Mouse (Mus musculus): ENCODE results near the gene Vps37b. TPM values are rescaled to one million over a fixed set of nuclear protein-coding genes. Genes with fewer than 3 reads are reported as not detected.

The Vps37b gene
- polyA plus RNA-seq (2014; fragmentation: Nextera tagmentation; extraction: Ambion mirVana), result 20.2 and 27.6 TPM in 2 replicates

DNA sequence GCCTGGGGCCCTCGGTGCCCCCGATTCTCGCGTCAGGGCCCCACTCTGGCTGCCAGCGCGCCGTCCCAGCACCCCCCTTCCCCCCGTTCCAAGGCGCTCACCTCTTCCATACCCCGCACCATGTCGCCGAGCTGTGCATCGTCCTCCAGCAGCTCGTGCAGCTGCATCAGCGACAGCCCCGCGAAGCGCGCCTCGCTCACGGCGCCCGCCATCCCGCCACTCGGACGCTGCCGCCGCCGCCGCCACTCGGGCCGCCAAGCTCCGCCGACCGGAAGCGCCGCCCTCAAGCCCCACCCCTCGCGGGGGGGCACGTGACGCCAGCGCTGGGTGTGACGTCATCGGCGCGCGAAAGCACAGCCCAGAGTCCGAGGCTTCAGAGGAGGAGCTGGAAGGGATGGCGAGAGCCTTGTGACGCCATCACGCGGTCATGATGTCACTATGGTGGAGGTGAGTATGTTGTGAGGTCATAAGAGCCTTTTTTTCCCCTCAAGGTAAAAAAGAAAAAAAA lies at the start of gene Vps37b:
Gene Vps37b, minus strand, starts transcription at position 270 of the 508 bp plus-strand sequence.
- Histone ChIP-seq H3K27ac (ENCODE audit: low read depth, low read length) (peak within 1 kb of the TSS; percentile 90), H3K4me3 (ENCODE audit: low read length) (peak within 1 kb of the TSS; percentile 85), H3K9ac (ENCODE audit: low read depth, low read length) (peak within 1 kb of the TSS; percentile 84), H3K9me3 (ENCODE audit: control insufficient read depth, low read length) (no peaks in the 10 kb centered on the region), H3K27me3 (ENCODE audit: control insufficient read depth, insufficient read depth, low read length) (no peaks in the 10 kb centered on the region), H3K4me1 (ENCODE audit: control insufficient read depth, insufficient read depth, low read length) (peaks cover 28% of the 10 kb centered on the region), H3K36me3 (ENCODE audit: control insufficient read depth, insufficient read depth, low read length) (no peaks in the 10 kb centered on the region), H3K4me2 (replicated peaks; ENCODE audit: low read depth, low read length) (peak within 1 kb of the TSS; percentile 71)
- peak; percentile 82 for ATAC-seq (ENCODE audit: low FRiP score, low TSS enrichment)
- under 1% methylated on average over 52 of the region's 52 CpGs for WGBS

- Histone ChIP-seq H3K27ac (ENCODE audit: low read depth, low read length) (no peak overlapping the region), H3K9ac (ENCODE audit: low read depth, low read length) (no peak overlapping the region), H3K4me2 (replicated peaks; ENCODE audit: low read depth, low read length) (no peak overlapping the region), H3K27me3 (ENCODE audit: control insufficient read depth, insufficient read depth, low read length) (no peaks in the 10 kb centered on the region), H3K4me1 (ENCODE audit: control insufficient read depth, insufficient read depth, low read length) (peaks cover 17% of the 10 kb centered on the region; the same call in 1 of the 2 replicates), H3K36me3 (ENCODE audit: control insufficient read depth, insufficient read depth, low read length) (no peaks in the 10 kb centered on the region), H3K4me3 (ENCODE audit: low read length) (no peak overlapping the region), H3K9me3 (ENCODE audit: control insufficient read depth, low read length) (no peaks in the 10 kb centered on the region)
- 88% methylated on average over 17 of the region's 17 CpGs for WGBS
- no peak for ATAC-seq (ENCODE audit: low FRiP score, low TSS enrichment)
These were observed 47.8 kb upstream of the Vps37b start for GRCm38 (mm10) chr5:124079880-124080279.

DNA sequence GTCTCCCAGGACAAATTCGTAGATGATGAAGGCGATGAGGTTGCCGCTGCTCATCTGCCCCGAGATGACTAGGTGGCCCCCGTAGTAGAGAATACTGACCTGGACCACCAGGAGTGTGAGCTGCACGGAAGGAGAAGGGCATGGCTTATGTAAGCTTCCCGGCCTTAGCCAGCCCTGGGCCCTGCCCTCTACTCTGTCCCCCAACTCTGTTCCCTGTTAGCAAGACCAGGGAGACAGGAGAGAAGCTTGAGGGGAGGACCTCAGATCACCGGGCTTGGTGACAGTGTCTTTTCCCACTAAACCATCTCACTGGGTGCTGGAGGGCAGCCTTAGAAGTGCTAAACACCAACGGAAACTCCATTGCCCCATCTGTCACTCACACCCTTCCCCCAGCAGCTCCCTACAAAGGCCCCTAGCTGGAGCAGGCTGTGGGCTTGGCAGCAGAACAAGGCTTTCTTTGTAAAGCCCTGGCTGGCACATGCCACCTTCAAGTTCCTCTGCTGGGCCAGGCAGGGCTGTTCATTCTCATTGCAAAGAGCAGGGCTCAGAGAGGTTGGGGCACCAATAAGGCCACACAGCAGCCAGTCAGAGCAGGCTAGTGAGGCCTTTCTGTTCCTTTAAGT lies 46.8 kb upstream of the Vps37b start:
- Histone ChIP-seq H3K27me3 (ENCODE audit: control insufficient read depth, insufficient read depth, low read length) (no peaks in the 10 kb centered on the region), H3K9ac (ENCODE audit: low read depth, low read length) (no peak overlapping the region), H3K9me3 (ENCODE audit: control insufficient read depth, low read length) (no peaks in the 10 kb centered on the region), H3K27ac (ENCODE audit: low read depth, low read length) (no peak overlapping the region), H3K4me2 (replicated peaks; ENCODE audit: low read depth, low read length) (no peak overlapping the region), H3K36me3 (ENCODE audit: control insufficient read depth, insufficient read depth, low read length) (no peaks in the 10 kb centered on the region), H3K4me3 (ENCODE audit: low read length) (no peak overlapping the region), H3K4me1 (ENCODE audit: control insufficient read depth, insufficient read depth, low read length) (peaks cover 23% of the 10 kb centered on the region; the same call in 1 of the 2 replicates)
- ATAC-seq (ENCODE audit: low FRiP score, low TSS enrichment), result no peak
- WGBS, result 59% methylated on average over 9 of the region's 9 CpGs

DNA sequence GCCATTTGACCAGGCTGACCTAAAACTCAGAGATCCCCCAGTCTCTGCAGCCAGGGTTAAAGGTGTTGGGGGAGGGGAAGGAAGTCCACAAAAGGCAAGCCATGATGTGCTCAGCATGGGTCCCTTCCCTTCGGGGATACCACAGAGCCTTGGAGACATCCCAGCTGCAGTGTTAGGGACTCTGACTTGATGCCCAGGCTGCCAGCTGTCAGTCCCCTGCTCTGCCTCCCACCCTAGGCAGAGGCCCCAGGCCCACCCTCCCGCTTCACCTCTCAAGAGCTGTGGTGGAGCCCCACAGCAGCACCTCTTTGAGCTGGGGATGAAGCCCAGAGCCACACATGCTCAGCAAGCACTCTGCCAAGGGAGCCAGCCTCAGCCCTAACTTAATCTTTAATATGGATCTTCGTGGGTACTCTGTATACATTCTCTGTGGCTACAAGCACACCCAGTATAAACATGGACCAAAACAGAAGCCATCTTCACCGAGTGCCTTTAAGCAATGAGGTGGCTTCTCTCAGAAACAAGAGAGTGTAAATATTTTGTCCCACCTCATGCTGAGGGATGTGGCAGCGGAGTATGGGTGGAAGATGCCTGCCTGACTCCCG lies 45.9 kb upstream of the Vps37b start:
- no peaks in the 10 kb centered on the region for H3K9me3 ChIP-seq (ENCODE audit: control insufficient read depth, low read length)
- no peak for ATAC-seq (ENCODE audit: low FRiP score, low TSS enrichment)
- peaks cover 29% of the 10 kb centered on the region; the same call in 1 of the 2 replicates for H3K4me1 ChIP-seq (ENCODE audit: control insufficient read depth, insufficient read depth, low read length)
- H3K9ac ChIP-seq (ENCODE audit: low read depth, low read length), result no peak overlapping the region
- H3K27ac ChIP-seq (ENCODE audit: low read depth, low read length), result no peak overlapping the region
- no peak overlapping the region for H3K4me2 ChIP-seq (replicated peaks; ENCODE audit: low read depth, low read length)
- H3K4me3 ChIP-seq (ENCODE audit: low read length), result no peak overlapping the region
- no peaks in the 10 kb centered on the region for H3K36me3 ChIP-seq (ENCODE audit: control insufficient read depth, insufficient read depth, low read length)
- H3K27me3 ChIP-seq (ENCODE audit: control insufficient read depth, insufficient read depth, low read length), result no peaks in the 10 kb centered on the region
- WGBS, result 70% methylated on average over 6 of the region's 6 CpGs

DNA sequence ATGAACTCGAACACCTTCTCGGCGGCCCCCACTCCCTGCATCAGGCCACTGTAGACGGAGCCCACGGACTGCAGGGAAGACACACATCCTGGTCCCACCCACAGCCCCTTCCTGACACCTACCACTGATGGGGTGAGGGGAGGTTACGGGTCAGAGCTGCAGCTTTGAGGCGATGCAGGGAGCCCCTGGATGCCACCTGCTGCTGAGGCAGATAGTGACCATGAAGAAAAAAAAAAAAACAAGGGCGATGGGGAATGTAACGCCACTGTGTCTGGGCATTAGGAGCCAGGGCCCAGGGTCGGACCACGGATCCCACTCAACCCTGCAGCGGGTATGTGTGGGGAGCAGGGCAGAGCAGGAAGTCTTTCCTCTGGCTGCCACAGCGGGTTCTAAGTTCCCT lies 45.2 kb upstream of the Vps37b start:
- WGBS, result 75% methylated on average over 13 of the region's 13 CpGs
- H3K9ac ChIP-seq (ENCODE audit: low read depth, low read length), result no peak overlapping the region
- H3K4me1 ChIP-seq (ENCODE audit: control insufficient read depth, insufficient read depth, low read length), result peaks cover 29% of the 10 kb centered on the region; the same call in 1 of the 2 replicates
- no peak for ATAC-seq (ENCODE audit: low FRiP score, low TSS enrichment)
- H3K4me3 ChIP-seq (ENCODE audit: low read length), result no peak overlapping the region
- H3K36me3 ChIP-seq (ENCODE audit: control insufficient read depth, insufficient read depth, low read length), result no peaks in the 10 kb centered on the region
- H3K4me2 ChIP-seq (replicated peaks; ENCODE audit: low read depth, low read length), result no peak overlapping the region
- no peak overlapping the region for H3K27ac ChIP-seq (ENCODE audit: low read depth, low read length)
- H3K9me3 ChIP-seq (ENCODE audit: control insufficient read depth, low read length), result no peaks in the 10 kb centered on the region
- H3K27me3 ChIP-seq (ENCODE audit: control insufficient read depth, insufficient read depth, low read length), result no peaks in the 10 kb centered on the region

GRCm38 (mm10) chr5:124076559-124076958 lies 44.5 kb upstream of the Vps37b start:
- no peak overlapping the region for H3K9ac ChIP-seq (ENCODE audit: low read depth, low read length)
- no peaks in the 10 kb centered on the region for H3K27me3 ChIP-seq (ENCODE audit: control insufficient read depth, insufficient read depth, low read length)
- H3K36me3 ChIP-seq (ENCODE audit: control insufficient read depth, insufficient read depth, low read length), result no peaks in the 10 kb centered on the region
- H3K4me1 ChIP-seq (ENCODE audit: control insufficient read depth, insufficient read depth, low read length), result peaks cover 29% of the 10 kb centered on the region; the same call in 1 of the 2 replicates
- WGBS, result 44% methylated on average over 9 of the region's 9 CpGs
- no peak overlapping the region for H3K4me3 ChIP-seq (ENCODE audit: low read length)
- H3K4me2 ChIP-seq (replicated peaks; ENCODE audit: low read depth, low read length), result no peak overlapping the region
- ATAC-seq (ENCODE audit: low FRiP score, low TSS enrichment), result no peak
- H3K9me3 ChIP-seq (ENCODE audit: control insufficient read depth, low read length), result no peaks in the 10 kb centered on the region
- no peak overlapping the region for H3K27ac ChIP-seq (ENCODE audit: low read depth, low read length)

GRCm38 (mm10) chr5:124075716-124076115 lies 43.6 kb upstream of the Vps37b start:
- H3K27me3 ChIP-seq (ENCODE audit: control insufficient read depth, insufficient read depth, low read length), result no peaks in the 10 kb centered on the region
- no peak overlapping the region for H3K9ac ChIP-seq (ENCODE audit: low read depth, low read length)
- H3K27ac ChIP-seq (ENCODE audit: low read depth, low read length), result peak overlapping the region; percentile 51
- WGBS, result 62% methylated on average over 9 of the region's 9 CpGs
- ATAC-seq (ENCODE audit: low FRiP score, low TSS enrichment), result no peak
- H3K36me3 ChIP-seq (ENCODE audit: control insufficient read depth, insufficient read depth, low read length), result no peaks in the 10 kb centered on the region
- no peaks in the 10 kb centered on the region for H3K9me3 ChIP-seq (ENCODE audit: control insufficient read depth, low read length)
- peaks cover 29% of the 10 kb centered on the region; the same call in 1 of the 2 replicates for H3K4me1 ChIP-seq (ENCODE audit: control insufficient read depth, insufficient read depth, low read length)
- H3K4me3 ChIP-seq (ENCODE audit: low read length), result no peak overlapping the region
- no peak overlapping the region for H3K4me2 ChIP-seq (replicated peaks; ENCODE audit: low read depth, low read length)

DNA sequence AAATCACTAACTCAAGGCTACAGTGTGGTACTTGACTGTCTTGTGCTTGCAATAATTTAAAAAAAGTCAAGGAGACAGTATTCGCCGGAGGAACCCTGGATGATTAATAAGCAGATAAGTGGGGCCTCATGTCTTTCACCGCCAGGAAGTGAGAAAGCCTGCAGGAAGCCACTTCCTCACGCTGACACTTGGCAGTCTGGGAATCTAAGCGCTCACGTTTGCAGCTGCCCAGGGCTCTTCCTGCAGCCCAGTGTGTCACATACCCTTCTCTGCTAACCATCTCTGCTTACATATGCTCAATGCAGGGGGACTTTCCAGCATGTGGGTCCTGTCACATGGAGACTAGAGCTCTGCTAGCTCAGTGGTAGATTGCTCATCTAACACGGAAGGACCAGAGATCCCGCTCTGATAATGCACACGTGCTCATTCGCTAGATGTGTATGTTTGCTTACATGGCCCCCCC lies 42.8 kb upstream of the Vps37b start:
- Histone ChIP-seq H3K9me3 (ENCODE audit: control insufficient read depth, low read length) (no peaks in the 10 kb centered on the region), H3K27ac (ENCODE audit: low read depth, low read length) (peak overlapping the region; percentile 51; the same call in 1 of the 2 replicates)
- WGBS, result 43% methylated on average over 10 of the region's 10 CpGs

DNA sequence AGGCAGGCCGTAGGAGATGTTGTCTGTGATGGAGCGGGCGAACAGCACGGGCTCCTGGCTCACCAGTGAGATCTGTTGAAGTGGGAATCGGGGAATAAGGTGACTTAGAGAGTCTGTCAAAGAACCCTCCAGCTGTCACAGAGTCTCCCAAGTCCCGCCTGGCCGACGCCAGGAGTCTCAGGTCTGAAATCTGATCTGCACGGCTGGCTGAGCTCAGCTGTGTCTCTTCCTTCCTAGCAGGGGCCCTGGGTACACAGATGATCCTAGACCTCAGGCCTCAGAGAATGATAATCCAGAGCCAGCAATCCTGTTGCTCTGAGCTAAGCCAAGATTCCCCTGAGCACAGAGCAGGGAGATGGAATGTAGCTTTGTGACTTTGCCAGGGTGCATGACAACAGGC lies 41.6 kb upstream of the Vps37b start:
- Histone ChIP-seq H3K27me3 (ENCODE audit: control insufficient read depth, insufficient read depth, low read length) (no peaks in the 10 kb centered on the region), H3K4me3 (ENCODE audit: low read length) (no peak overlapping the region), H3K4me1 (ENCODE audit: control insufficient read depth, insufficient read depth, low read length) (peaks cover 29% of the 10 kb centered on the region; the same call in 1 of the 2 replicates), H3K9me3 (ENCODE audit: control insufficient read depth, low read length) (no peaks in the 10 kb centered on the region), H3K9ac (ENCODE audit: low read depth, low read length) (no peak overlapping the region), H3K36me3 (ENCODE audit: control insufficient read depth, insufficient read depth, low read length) (no peaks in the 10 kb centered on the region), H3K27ac (ENCODE audit: low read depth, low read length) (peak overlapping the region; percentile 65; the same call in 1 of the 2 replicates), H3K4me2 (replicated peaks; ENCODE audit: low read depth, low read length) (no peak overlapping the region)
- 21% methylated on average over 9 of the region's 9 CpGs for WGBS
- peak; percentile 66 for ATAC-seq (ENCODE audit: low FRiP score, low TSS enrichment)

More for the DNA sequence above, 42.8 kb upstream of the Vps37b start:
- H3K4me2 ChIP-seq (replicated peaks; ENCODE audit: low read depth, low read length), result no peak overlapping the region
- ATAC-seq (ENCODE audit: low FRiP score, low TSS enrichment), result no peak
- H3K36me3 ChIP-seq (ENCODE audit: control insufficient read depth, insufficient read depth, low read length), result no peaks in the 10 kb centered on the region
- H3K4me1 ChIP-seq (ENCODE audit: control insufficient read depth, insufficient read depth, low read length), result peaks cover 29% of the 10 kb centered on the region; the same call in 1 of the 2 replicates
- H3K27me3 ChIP-seq (ENCODE audit: control insufficient read depth, insufficient read depth, low read length), result no peaks in the 10 kb centered on the region
- H3K9ac ChIP-seq (ENCODE audit: low read depth, low read length), result no peak overlapping the region
- no peak overlapping the region for H3K4me3 ChIP-seq (ENCODE audit: low read length)

Data from kidney, embryonic 14.5 days (tissue).